Mouse (Mus musculus) testis, adult 2 months (tissue): ENCODE results near the gene Atp1a1.

Experiments used
- CTCF ChIP-seq: fragments of 200-500 bp; IDR thresholded peaks from 2 replicates; pipeline ENCODE4 v1.5.1; 2012; ENCODE audit warnings: low read depth, mild to moderate bottlenecking, inconsistent platforms, low read length, moderate library complexity; ENCODE audit not compliant: control insufficient read depth, insufficient read depth, insufficient replicate concordance
- POLR2A ChIP-seq: fragments of 200-500 bp; IDR thresholded peaks from 2 replicates; pipeline ENCODE4 v1.6.1; 2012; ENCODE audit warnings: low read depth, mild to moderate bottlenecking, inconsistent platforms, low read length, moderate library complexity; ENCODE audit not compliant: control insufficient read depth

DNA sequence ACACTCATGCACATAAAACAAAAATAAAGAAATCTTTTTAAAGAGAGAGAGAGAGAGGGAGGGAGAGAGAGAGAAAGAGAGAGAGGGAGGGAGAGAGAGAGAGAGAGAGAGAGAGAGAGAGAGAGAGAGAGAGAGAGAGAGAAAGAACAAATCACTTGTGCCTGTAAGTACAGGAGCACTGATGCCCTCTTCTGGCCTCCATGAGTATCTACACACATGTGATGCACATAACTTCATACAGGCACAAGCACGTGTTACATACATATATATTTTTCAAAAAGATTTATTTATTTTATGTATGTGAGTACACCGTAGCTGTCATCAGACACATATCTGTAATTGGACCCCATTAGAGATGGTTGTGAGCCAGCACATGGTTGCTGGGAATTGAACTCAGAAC lies 40.5 kb downstream of the Atp1a1 start:
- TF ChIP-seq POLR2A = no peak
- TF ChIP-seq CTCF = no peak
